Mouse (Mus musculus) left cerebral cortex, postnatal 36 days (tissue): ENCODE results near the gene Zfp341. TPM values are rescaled to one million over a fixed set of nuclear protein-coding genes. Genes with fewer than 3 reads are reported as not detected.

Experiments used
- DNase-seq, 2 experiments: peaks; one replicate each; pipeline ENCODE4 v3.0.0; 2021 to 2022; ENCODE audit warnings: low spot score in 2 of 2, mixed read lengths in 1 of 2
- intact Hi-C: fragments of 180-260 bp; cut with DNase I; formaldehyde crosslinking; loops from one replicate; pipeline ENCODE4 v1.15.1; 2025
- total RNA-seq, 2 experiments: library from RNA; stranded (reverse); gene quantifications; 2 replicates each; pipeline ENCODE4 v1.2.3; 2021

Gene Zfp341
- total RNA-seq, 2 experiments from 2014 or later: 11.8 to 12.9 TPM

DNA sequence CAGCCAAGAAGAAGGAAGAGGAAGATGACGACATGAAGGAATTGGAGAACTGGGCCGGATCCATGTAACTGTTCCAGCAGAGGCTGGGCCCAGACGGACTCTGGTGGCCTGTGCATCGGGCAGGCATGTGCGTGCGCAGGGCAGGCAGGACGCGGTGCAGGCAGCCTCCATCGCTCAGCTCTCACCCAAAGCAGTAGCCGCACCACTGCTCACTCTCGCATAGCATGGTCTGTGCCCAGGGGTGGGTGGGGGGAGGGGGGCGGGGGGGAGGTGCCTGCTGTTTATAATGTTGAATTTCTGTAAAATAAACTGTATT is 80.8 kb downstream of the Zfp341 start:
- intact Hi-C loops: no loop called here
- DNase-seq: no peak

DNA sequence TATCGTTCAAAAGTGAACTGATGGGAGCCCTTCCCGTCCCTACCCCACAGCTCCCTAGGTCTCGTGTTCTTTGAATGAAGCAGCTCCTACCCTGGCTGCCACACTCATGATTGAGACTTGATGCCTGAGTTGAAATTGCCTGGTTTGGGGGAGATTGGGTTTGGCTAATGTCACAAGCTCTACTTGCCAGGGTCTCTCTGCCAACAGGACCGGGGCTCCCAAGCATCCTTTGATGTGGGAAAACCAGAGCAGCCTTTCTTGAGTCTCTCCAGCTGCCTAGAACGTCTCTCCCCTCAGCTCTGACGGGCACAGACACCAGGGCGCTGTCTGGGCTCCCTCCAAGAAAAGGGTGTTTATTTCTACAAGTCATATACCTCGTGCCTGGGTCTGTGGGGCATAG is 82.6 kb downstream of the Zfp341 start:
- intact Hi-C loops: no loop called here
- DNase-seq: no peak

Other genes with a start within 250 kb of the Zfp341 start
- gene Cdk5rap1, start 240.3 kb upstream of the Zfp341 start, total RNA-seq: 10 to 100 TPM; 11.2 to 17.5 TPM
- gene Snta1, start 205.2 kb upstream of the Zfp341 start, total RNA-seq: 10 to 100 TPM; 35.5 to 36.3 TPM
- gene Cbfa2t2, start 176.8 kb upstream of the Zfp341 start, total RNA-seq: 10 to 100 TPM; 48.1 to 64.3 TPM
- gene 1700003F12Rik, start 66.2 kb upstream of the Zfp341 start, total RNA-seq: 1 to 10 TPM in 1 of 2 experiments, under 1 TPM in 1; 0.49 to 1.2 TPM
- gene Actl10, start 61.5 kb upstream of the Zfp341 start, total RNA-seq: not detected
- 10 to 100 TPM; 88.7 to 95.3 TPM for gene Necab3, start 54.4 kb upstream of the Zfp341 start, total RNA-seq
- 10 to 100 TPM; 10.2 to 14.6 TPM for gene E2f1, start 43.4 kb upstream of the Zfp341 start, total RNA-seq
- gene Pxmp4, start 9.6 kb upstream of the Zfp341 start, total RNA-seq: 10 to 100 TPM; 12.4 to 13.9 TPM
- gene 4930519P11Rik, start 140 bp downstream of the Zfp341 start, total RNA-seq: not detected
- gene Chmp4b, start 38.4 kb downstream of the Zfp341 start, total RNA-seq: 100 to 1,000 TPM; 202 to 234 TPM
- not detected for gene Gm14214, start 156.7 kb downstream of the Zfp341 start, total RNA-seq
- 100 to 1,000 TPM in 1 of 2 experiments, 10 to 100 TPM in 1; 99.7 to 112 TPM for gene Raly, start 177.8 kb downstream of the Zfp341 start, total RNA-seq
- not detected for gene a, start 178.1 kb downstream of the Zfp341 start, total RNA-seq